Mouse (Mus musculus): ENCODE measurements at regions not wholly inside any gene's neighbourhood (a gene's known extent, or its start where the extent isn't known, plus 50 kb on each side); places are given as distances from the start of the nearest gene placed in this dataset.
"Not testable (repeated sequence)": the region's sequence is repeated elsewhere in the genome, so short reads cannot be mapped to it uniquely, and the experiment has no call there.

DNA sequence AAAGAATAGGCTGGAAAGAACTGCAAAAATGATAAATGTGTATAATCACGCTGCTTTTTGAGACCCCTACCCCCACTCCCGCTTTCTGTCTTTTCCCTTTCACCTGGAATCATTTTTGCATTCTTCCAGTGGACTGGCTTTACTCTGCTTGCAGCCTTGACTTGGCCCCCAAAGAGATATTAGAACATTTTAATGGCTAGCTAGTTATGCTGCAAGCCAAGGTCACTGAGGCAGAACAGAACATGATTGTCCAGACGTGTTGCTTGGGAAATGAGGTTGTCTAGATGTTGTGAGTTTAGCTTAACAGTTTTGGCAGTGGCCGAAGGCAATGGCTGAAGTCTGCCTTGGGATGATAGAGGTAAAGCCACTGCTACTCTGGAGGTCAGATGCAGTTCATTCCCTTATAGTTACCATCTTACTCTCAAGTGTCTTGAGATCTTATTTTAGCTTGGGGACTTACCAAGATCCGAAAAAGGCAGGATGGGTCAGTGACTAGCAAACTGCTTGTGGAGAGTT lies 87.9 kb upstream of the Tars start:
- no peaks in the 10 kb centered on the region for H3K9me3 ChIP-seq
- no peak overlapping the region for H3K27ac ChIP-seq (replicated peaks)
- H3K36me3 ChIP-seq, result no peaks in the 10 kb centered on the region
- H3K27me3 ChIP-seq, result no peaks in the 10 kb centered on the region
- H3K4me3 ChIP-seq, result no peak overlapping the region
- 84% methylated on average over 5 of the region's 5 CpGs for WGBS
- ATAC-seq (replicated peaks), result no peak
- no peak overlapping the region for H3K4me2 ChIP-seq (replicated peaks)
- no peak overlapping the region for H3K9ac ChIP-seq (replicated peaks)
- no peaks in the 10 kb centered on the region for H3K4me1 ChIP-seq

DNA sequence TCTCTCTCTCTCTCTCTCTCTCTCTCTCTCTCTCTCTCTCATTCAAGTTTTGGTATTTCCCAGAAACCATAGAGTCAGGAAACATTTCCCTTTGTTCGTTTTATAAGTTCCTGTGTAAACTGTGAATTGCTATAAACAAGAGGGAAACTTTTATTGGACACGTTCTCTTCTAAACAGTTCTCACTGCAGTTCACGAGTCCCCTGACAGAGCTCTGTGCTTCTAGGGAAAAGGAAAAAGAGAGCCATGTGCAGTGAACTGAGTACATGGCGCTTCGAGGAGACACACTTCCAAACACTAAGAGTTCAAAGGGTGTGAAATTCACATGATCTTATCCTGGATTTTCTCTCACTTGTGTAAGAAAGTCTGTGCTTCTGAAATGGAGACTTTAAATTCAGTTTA lies 84.5 kb upstream of the Tars start:
- 86% methylated on average over 5 of the region's 5 CpGs for WGBS
- peaks cover 5% of the 10 kb centered on the region; the same call in 1 of the 2 replicates for H3K4me1 ChIP-seq
- H3K9me3 ChIP-seq, result no peaks in the 10 kb centered on the region
- no peak overlapping the region for H3K4me2 ChIP-seq (replicated peaks)
- H3K9ac ChIP-seq (replicated peaks), result no peak overlapping the region
- no peaks in the 10 kb centered on the region for H3K27me3 ChIP-seq
- no peaks in the 10 kb centered on the region for H3K36me3 ChIP-seq
- no peak overlapping the region for H3K4me3 ChIP-seq
- H3K27ac ChIP-seq (replicated peaks), result no peak overlapping the region
- ATAC-seq (replicated peaks), result no peak

DNA sequence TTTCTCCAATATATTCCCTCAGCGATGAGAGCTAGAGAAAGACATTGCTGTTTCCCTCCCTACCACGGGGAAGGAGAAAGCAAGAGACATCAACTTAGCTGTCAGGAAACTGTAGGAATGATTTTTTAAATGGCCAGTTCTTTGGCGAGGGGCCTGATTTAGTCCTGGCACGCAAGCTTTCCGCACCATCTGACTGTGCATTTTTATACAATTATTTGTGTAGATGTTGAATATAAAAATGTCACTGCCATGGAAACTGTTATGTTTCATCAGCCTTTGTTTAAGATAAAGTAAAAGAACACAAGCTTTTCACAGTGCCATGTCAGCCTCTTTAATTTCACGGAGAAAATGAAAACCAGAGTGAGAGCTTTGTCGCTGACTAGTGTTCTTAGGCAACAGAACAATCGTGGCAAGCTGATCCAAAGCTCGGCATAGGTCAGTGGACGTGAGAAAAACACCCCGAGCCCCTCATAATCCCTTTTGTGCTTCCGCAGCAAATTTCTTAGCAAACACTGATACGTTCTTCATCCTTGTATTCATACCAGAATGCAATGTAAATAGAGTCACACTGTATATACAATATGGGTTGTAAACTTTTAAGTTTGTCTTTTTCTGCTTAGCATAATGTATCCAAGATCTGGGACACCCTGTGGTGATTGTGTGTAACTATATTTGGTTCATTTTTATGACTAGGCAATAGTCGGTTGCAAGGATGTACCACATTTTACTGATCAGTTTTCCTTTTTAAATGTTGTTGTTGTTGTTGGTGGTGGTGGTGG lies 79.9 kb upstream of the Tars start:
- Histone ChIP-seq H3K4me3 (no peak overlapping the region), H3K27me3 (no peaks in the 10 kb centered on the region), H3K9ac (replicated peaks) (no peak overlapping the region), H3K9me3 (no peaks in the 10 kb centered on the region), H3K36me3 (no peaks in the 10 kb centered on the region), H3K4me1 (peaks cover 5% of the 10 kb centered on the region; the same call in 1 of the 2 replicates), H3K27ac (replicated peaks) (no peak overlapping the region), H3K4me2 (replicated peaks) (no peak overlapping the region)
- WGBS, result 62% methylated on average over 14 of the region's 14 CpGs
- ATAC-seq (replicated peaks), result 0 out of 2 replicates have a peak, but pooled peaks have one; percentile 38

DNA sequence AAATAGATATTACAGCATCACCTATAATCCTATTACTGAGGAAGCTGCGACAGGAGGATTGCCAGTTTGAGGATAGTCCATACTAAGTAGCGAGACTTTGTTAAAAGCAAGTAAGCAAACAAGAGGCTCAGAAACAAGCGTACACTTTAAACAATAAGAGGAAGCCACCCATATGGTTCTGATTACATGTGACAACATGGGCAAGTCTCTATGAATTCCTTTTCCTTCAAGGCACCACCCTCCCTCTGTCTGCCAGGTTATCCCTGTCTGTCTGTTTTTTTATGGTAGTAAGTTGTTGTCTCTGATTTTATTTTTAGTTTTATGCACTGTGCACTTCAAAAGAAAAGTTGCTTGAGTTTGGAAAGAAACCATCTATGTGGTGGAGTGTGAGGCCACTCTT lies 76.8 kb upstream of the Tars start:
- no peak overlapping the region for H3K27ac ChIP-seq (replicated peaks)
- H3K4me2 ChIP-seq (replicated peaks), result no peak overlapping the region
- 93% methylated on average over 3 of the region's 3 CpGs for WGBS
- no peaks in the 10 kb centered on the region for H3K27me3 ChIP-seq
- H3K9me3 ChIP-seq, result no peaks in the 10 kb centered on the region
- H3K4me1 ChIP-seq, result peaks cover 5% of the 10 kb centered on the region; the same call in 1 of the 2 replicates
- no peak overlapping the region for H3K4me3 ChIP-seq
- H3K36me3 ChIP-seq, result no peaks in the 10 kb centered on the region
- H3K9ac ChIP-seq (replicated peaks), result no peak overlapping the region
- no peak for ATAC-seq (replicated peaks)

DNA sequence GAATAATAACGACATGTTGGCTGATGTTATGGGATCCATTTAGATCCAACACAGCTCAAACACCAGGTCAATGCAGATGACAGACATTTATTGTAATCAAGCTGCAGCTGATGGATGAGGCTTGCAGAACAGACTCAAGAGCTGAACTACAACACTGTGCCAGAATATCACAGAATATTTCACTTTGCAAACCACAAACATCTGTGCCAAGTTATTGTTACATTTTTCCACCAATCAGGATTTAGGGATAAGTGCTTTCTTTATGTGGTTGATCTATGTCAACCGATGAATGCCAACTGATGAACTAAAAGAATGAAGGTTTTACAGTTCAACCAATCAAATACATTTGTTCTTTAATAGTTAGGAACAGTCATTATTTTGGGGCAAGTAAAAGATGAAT lies 63.9 kb upstream of the Tars start:
- Histone ChIP-seq H3K9me3 (no peaks in the 10 kb centered on the region), H3K27ac (replicated peaks) (no peak overlapping the region), H3K36me3 (no peaks in the 10 kb centered on the region), H3K27me3 (no peaks in the 10 kb centered on the region), H3K9ac (replicated peaks) (no peak overlapping the region), H3K4me3 (no peak overlapping the region), H3K4me2 (replicated peaks) (no peak overlapping the region), H3K4me1 (no peaks in the 10 kb centered on the region)
- ATAC-seq (replicated peaks), result no peak
- 94% methylated on average over 2 of the region's 2 CpGs for WGBS

DNA sequence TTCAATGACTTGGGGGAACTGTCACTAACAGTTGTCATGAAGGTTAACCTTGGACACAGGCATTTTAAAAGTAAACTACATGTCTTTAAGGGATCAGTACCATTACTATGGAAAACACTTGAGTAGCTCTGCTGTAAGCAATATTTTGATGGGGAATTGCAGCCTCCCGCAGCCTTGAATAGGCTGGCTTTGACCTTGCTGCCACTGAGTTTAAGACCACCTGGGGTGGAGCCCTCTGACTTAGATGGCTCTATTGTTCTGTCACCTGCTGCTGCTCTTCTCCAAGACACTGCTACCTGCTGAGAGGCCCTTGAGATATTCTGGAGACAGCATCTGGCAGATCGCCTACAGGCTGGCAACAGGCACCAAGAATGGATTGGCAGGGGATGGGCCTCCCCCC lies 62.1 kb upstream of the Tars start:
- not testable (repeated sequence) for H3K36me3 ChIP-seq; H3K4me3 ChIP-seq; H3K4me2 ChIP-seq (replicated peaks); H3K9ac ChIP-seq (replicated peaks); ATAC-seq (replicated peaks); H3K4me1 ChIP-seq; H3K9me3 ChIP-seq; H3K27ac ChIP-seq (replicated peaks); H3K27me3 ChIP-seq
- 28% methylated on average over 2 of the region's 2 CpGs for WGBS

DNA sequence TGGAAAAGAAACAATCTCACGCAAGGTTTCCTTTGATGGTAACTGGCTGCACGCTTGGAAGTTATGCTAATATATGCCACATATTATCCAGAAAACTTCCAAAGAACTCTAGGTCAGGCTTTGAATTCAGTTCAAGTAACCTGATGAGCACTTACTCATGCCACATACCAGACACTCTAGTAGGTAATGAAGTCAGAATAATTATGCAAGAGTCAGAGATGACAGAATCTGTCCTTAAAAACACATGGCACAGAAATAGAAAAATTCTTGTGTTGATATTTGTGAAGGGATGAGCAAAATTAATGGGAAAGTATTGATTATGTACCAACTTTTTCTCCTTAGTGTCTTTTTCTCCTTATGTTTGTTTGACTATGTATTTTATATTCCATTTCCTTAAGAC lies 59.8 kb upstream of the Tars start:
- H3K4me2 ChIP-seq (replicated peaks), result no peak overlapping the region
- no peak overlapping the region for H3K9ac ChIP-seq (replicated peaks)
- WGBS, result 92% methylated on average over 2 of the region's 2 CpGs
- H3K4me1 ChIP-seq, result no peaks in the 10 kb centered on the region
- H3K9me3 ChIP-seq, result no peaks in the 10 kb centered on the region
- no peak overlapping the region for H3K27ac ChIP-seq (replicated peaks)
- ATAC-seq (replicated peaks), result no peak
- H3K36me3 ChIP-seq, result no peaks in the 10 kb centered on the region
- H3K27me3 ChIP-seq, result no peaks in the 10 kb centered on the region
- no peak overlapping the region for H3K4me3 ChIP-seq

DNA sequence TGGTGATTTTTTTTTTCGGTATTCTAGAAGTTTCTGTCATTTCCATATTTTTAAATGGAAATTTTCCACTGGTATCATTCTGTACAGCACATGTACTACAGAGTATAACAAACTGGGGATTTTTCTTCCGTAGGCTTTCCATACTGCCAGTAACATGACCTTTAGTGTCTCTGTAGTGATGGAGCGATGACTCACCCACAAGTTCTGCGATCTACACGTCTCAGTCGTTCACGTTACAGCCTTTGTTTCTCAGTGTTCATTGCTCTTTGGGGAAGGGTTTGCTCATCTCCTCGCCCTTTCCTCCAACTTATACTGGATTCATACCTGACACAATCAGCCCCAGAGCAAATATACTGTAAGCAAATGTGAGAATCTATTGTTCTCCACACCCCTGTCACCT lies 57.8 kb upstream of the Tars start:
- ATAC-seq (replicated peaks), result no peak
- no peak overlapping the region for H3K27ac ChIP-seq (replicated peaks)
- no peak overlapping the region for H3K4me3 ChIP-seq
- H3K27me3 ChIP-seq, result no peaks in the 10 kb centered on the region
- WGBS, result 94% methylated on average over 8 of the region's 8 CpGs
- H3K4me2 ChIP-seq (replicated peaks), result no peak overlapping the region
- H3K9me3 ChIP-seq, result no peaks in the 10 kb centered on the region
- no peaks in the 10 kb centered on the region for H3K36me3 ChIP-seq
- H3K4me1 ChIP-seq, result no peaks in the 10 kb centered on the region
- no peak overlapping the region for H3K9ac ChIP-seq (replicated peaks)

DNA sequence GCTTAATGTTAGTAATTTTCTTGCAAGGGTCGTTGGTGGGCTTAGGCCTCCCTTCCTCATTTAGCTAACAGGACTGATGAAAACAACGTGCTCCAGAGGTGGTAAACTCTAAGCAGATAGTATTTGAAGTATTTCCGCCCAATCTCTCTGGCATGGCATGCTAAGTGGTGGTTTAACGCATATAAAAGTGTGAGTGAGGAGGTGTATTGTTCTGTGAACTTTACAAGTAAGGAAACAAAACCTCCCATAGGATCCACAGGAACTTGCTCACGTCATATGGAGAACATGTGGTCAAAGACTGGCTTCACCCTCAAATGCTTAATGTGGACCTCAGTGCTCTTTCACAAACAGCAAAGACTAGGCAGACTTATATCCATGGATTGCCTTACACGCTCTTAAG lies 56.5 kb upstream of the Tars start:
- Histone ChIP-seq H3K36me3 (no peaks in the 10 kb centered on the region), H3K4me2 (replicated peaks) (no peak overlapping the region), H3K27me3 (no peaks in the 10 kb centered on the region), H3K27ac (replicated peaks) (no peak overlapping the region), H3K9me3 (no peaks in the 10 kb centered on the region), H3K9ac (replicated peaks) (no peak overlapping the region), H3K4me3 (no peak overlapping the region), H3K4me1 (no peaks in the 10 kb centered on the region)
- WGBS, result 77% methylated on average over 6 of the region's 6 CpGs
- ATAC-seq (replicated peaks), result no peak

DNA sequence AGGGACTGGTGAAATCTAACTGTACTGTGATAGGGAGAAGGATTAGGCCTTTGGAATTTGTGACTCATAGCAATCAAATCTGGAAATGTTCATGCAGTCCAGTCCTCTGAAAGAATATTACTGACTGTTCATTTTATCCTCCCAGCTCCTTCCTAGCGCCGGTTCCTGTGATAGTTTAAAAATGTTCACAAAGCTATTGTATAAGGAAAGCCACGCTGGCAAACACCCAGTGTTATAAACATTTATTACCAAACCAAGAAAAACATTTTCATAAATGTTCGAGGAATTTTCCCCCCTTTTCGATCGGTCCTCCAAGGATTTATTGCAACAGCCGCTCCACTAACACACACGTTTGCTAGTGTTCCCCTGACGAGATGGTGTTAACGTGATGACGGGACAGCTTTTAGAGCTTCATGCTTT lies 55.9 kb upstream of the Tars start:
- no peak for ATAC-seq (replicated peaks)
- no peak overlapping the region for H3K4me2 ChIP-seq (replicated peaks)
- no peak overlapping the region for H3K27ac ChIP-seq (replicated peaks)
- no peaks in the 10 kb centered on the region for H3K9me3 ChIP-seq
- no peak overlapping the region for H3K9ac ChIP-seq (replicated peaks)
- no peaks in the 10 kb centered on the region for H3K27me3 ChIP-seq
- WGBS, result 89% methylated on average over 11 of the region's 11 CpGs
- no peak overlapping the region for H3K4me3 ChIP-seq
- H3K36me3 ChIP-seq, result no peaks in the 10 kb centered on the region
- H3K4me1 ChIP-seq, result no peaks in the 10 kb centered on the region

DNA sequence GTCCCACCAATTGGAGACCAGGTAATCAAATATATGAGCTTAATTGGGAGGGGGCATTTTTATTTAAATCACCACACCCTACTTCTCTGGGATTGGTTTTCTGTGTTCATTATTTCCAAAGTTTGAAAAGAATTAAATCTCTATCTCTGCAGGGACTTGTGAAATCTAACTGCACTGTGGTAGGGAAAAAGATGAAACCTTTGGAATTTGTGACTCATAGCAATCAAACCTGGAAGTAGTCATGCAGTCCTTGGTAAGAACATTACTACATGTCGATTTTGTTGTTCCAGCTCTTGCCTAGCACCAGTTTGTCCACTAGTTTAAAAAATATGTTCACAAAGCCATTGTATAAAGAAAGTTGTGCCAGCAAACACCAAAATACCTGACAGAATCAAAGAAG lies 54.5 kb upstream of the Tars start:
- Histone ChIP-seq H3K36me3 (no peaks in the 10 kb centered on the region), H3K27me3 (no peaks in the 10 kb centered on the region), H3K9ac (replicated peaks) (no peak overlapping the region), H3K27ac (replicated peaks) (no peak overlapping the region), H3K4me1 (no peaks in the 10 kb centered on the region), H3K4me2 (replicated peaks) (no peak overlapping the region), H3K4me3 (no peak overlapping the region), H3K9me3 (no peaks in the 10 kb centered on the region)
- no peak for ATAC-seq (replicated peaks)
- 80% methylated on average over 1 of the region's 1 CpGs for WGBS

DNA sequence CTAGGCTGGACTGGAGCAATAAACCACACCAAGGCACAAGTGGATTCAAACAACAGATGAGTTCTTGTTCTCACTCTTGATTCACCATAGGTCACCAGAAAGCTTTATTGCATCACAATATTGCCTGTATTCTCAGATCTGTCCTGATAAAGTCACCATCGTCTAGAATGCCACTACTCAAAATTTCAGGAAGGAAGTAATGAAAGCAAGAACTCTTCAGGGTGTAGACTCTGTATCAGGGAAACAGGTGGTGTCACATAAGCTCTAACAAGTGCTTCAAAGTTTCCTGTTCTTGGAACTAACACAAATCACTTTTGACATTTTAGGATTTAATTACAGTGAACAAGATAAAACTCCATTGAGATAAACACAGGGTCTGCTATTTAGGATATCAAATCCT lies 52.2 kb upstream of the Tars start:
- 84% methylated on average over 1 of the region's 1 CpGs for WGBS
- H3K4me1 ChIP-seq, result no peaks in the 10 kb centered on the region
- H3K36me3 ChIP-seq, result no peaks in the 10 kb centered on the region
- no peak overlapping the region for H3K4me3 ChIP-seq
- no peak overlapping the region for H3K27ac ChIP-seq (replicated peaks)
- H3K4me2 ChIP-seq (replicated peaks), result no peak overlapping the region
- no peak for ATAC-seq (replicated peaks)
- H3K27me3 ChIP-seq, result no peaks in the 10 kb centered on the region
- no peak overlapping the region for H3K9ac ChIP-seq (replicated peaks)
- H3K9me3 ChIP-seq, result no peaks in the 10 kb centered on the region

Measured in forebrain, embryonic 15.5 days (tissue).